Mouse (Mus musculus): ENCODE results near the gene Ccdc191. TPM values are rescaled to one million over a fixed set of nuclear protein-coding genes. Genes with fewer than 3 reads are reported as not detected.

Gene Ccdc191
- polyA plus RNA-seq, 1 experiment, result 1.5 TPM

DNA sequence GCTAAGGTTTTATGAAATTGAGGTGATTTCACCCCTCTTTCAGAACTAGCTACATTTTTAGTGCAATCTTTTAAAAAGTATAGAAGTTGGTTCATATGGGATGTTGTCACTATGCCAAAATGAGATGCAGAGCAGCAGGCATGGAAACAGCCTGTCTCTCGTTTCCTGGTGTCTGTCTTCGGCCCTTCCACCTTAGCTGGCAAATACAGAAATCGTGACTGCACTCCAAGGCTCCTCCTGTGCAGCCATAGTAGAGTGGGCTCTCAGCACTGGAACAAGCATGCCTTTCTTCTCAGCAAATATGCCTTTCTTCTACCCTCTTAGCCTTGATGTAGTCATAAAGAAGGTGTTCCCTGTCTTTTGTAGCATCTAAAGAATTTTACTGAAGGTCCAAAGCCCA, 46.3 kb downstream of the Ccdc191 start:
- no peak overlapping the region for H3K4me2 ChIP-seq (ENCODE audit: low read depth)
- no peak overlapping the region for H3ac ChIP-seq (ENCODE audit: control insufficient read depth, insufficient read length)
- no peaks in the 10 kb centered on the region for H3K27me3 ChIP-seq (ENCODE audit: control insufficient read depth, insufficient read depth, insufficient read length)
- TF ChIP-seq MAX (IDR thresholded peaks at IDR 0.05; ENCODE audit: low read depth) (no peak), POLR2AphosphoS2 (IDR thresholded peaks at IDR 0.05; ENCODE audit: insufficient read length, low read depth) (no peak), TCF3 (IDR thresholded peaks at IDR 0.05; ENCODE audit: insufficient read length, low read depth) (no peak), USF1 (IDR thresholded peaks at IDR 0.05; ENCODE audit: low read depth) (no peak), POLR2A (IDR thresholded peaks at IDR 0.05; ENCODE audit: insufficient read length, low read depth) (no peak), MYOG (IDR thresholded peaks at IDR 0.05; ENCODE audit: control insufficient read depth in 1 of 3, insufficient read depth in 1 of 3, insufficient read length in 2 of 3, low read depth in 2 of 3) (no peak), TCF12 (IDR thresholded peaks at IDR 0.05; ENCODE audit: insufficient read depth, poor library complexity, severe bottlenecking) (no peak), SRF (IDR thresholded peaks at IDR 0.05; ENCODE audit: control insufficient read depth, insufficient read length, low read depth) (no peak), CEBPB (IDR thresholded peaks at IDR 0.05; ENCODE audit: insufficient read depth, poor library complexity, severe bottlenecking) (no peak), MYOD1 (IDR thresholded peaks at IDR 0.05; ENCODE audit: control insufficient read depth in 1 of 3, insufficient read length in 2 of 3, low read depth in 2 of 3) (no peak)
- no peak overlapping the region for H3K4me3 ChIP-seq
- H3K36me3 ChIP-seq (ENCODE audit: control insufficient read depth, insufficient read depth), result no peaks in the 10 kb centered on the region
- H3K79me2 ChIP-seq (ENCODE audit: control insufficient read depth, insufficient read depth), result no peaks in the 10 kb centered on the region

DNA sequence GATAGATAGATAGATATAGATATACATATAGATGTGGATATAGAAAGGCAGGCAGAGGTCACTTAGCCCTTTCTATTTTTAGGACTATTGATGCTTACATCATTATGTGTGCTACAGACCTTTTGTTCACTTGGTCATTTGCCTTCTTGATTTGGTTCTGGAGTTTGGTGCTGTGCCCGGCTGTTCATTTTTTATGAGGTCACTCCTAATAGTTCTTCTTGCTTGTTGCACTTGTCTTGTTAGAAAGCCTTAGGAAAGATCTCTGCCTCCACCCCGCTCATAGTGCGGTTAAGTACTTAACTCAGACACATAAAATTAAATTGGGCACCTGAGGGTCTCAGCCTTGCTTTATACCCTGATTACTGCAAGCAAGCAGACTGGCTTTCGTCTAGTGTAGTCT, 51.2 kb downstream of the Ccdc191 start:
- H3K4me2 ChIP-seq (ENCODE audit: low read depth), result no peak overlapping the region
- no peaks in the 10 kb centered on the region for H3K79me2 ChIP-seq (ENCODE audit: control insufficient read depth, insufficient read depth)
- H3ac ChIP-seq (ENCODE audit: control insufficient read depth, insufficient read length), result no peak overlapping the region
- no peaks in the 10 kb centered on the region for H3K36me3 ChIP-seq (ENCODE audit: control insufficient read depth, insufficient read depth)
- H3K27me3 ChIP-seq (ENCODE audit: control insufficient read depth, insufficient read depth, insufficient read length), result no peaks in the 10 kb centered on the region
- no peak for TF ChIP-seq MYOD1 (IDR thresholded peaks at IDR 0.05; ENCODE audit: control insufficient read depth in 1 of 3, insufficient read length in 2 of 3, low read depth in 2 of 3)
- no peak overlapping the region for H3K4me3 ChIP-seq

DNA sequence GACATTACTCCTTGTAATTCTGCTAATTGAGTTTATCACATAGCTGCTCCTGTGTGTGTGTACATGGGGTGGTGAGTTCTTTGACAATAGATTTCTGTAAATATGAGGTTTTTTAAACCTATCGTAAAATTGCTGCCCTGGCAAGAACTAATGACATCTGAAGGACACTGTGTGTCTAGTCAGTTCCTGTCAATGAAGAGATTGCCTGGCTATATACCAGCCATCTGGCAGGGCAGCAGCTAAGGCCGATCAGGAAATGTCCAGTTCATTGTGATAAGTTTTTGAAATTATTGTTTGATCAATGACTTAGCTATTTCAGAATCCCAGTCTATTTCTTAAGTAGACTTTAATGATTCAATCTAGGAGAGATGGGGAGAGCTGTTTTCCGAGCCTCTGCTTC, 55.8 kb downstream of the Ccdc191 start:
- Histone ChIP-seq H3K79me2 (ENCODE audit: control insufficient read depth, insufficient read depth) (no peaks in the 10 kb centered on the region), H3K27me3 (ENCODE audit: control insufficient read depth, insufficient read depth, insufficient read length) (no peaks in the 10 kb centered on the region), H3K36me3 (ENCODE audit: control insufficient read depth, insufficient read depth) (no peaks in the 10 kb centered on the region), H3K4me3 (no peak overlapping the region), H3K4me2 (ENCODE audit: low read depth) (no peak overlapping the region), H3ac (ENCODE audit: control insufficient read depth, insufficient read length) (no peak overlapping the region)
- TF ChIP-seq SRF (IDR thresholded peaks at IDR 0.05; ENCODE audit: control insufficient read depth, insufficient read length, low read depth) (no peak), MYOD1 (IDR thresholded peaks at IDR 0.05; ENCODE audit: control insufficient read depth in 1 of 3, insufficient read length in 2 of 3, low read depth in 2 of 3) (no peak), E2F4 (IDR thresholded peaks at IDR 0.05; ENCODE audit: insufficient read depth) (no peak), USF1 (IDR thresholded peaks at IDR 0.05; ENCODE audit: low read depth) (no peak), MYOG (IDR thresholded peaks at IDR 0.05; ENCODE audit: control insufficient read depth in 1 of 3, insufficient read depth in 1 of 3, insufficient read length in 2 of 3, low read depth in 2 of 3) (no peak), CEBPB (IDR thresholded peaks at IDR 0.05; ENCODE audit: insufficient read depth, poor library complexity, severe bottlenecking) (no peak), TCF12 (IDR thresholded peaks at IDR 0.05; ENCODE audit: insufficient read depth, poor library complexity, severe bottlenecking) (no peak), MAX (IDR thresholded peaks at IDR 0.05; ENCODE audit: low read depth) (no peak), POLR2A (IDR thresholded peaks at IDR 0.05; ENCODE audit: insufficient read length, low read depth) (no peak), REST (IDR thresholded peaks at IDR 0.05; ENCODE audit: insufficient read depth, insufficient read length) (no peak), TCF3 (IDR thresholded peaks at IDR 0.05; ENCODE audit: insufficient read length, low read depth) (no peak), POLR2AphosphoS2 (IDR thresholded peaks at IDR 0.05; ENCODE audit: insufficient read length, low read depth) (no peak)

DNA sequence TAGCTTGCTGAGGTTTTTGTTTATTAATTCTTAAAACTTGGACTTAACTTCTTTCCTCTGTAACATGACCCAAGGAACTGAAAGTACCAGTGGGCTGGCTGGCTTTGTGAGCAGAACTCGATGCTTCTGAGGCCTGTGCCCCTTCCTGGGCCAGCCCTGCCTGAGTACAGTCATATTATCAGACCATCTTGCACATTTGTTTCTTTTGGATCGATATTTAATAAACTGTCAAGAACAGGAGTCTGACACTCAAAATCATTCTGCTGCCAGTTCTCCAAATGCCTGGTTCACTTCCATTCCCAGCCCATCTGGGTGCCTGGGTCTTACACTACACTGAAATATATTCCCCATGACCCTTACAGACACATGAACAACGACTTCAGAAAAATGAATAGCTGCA, 56.3 kb downstream of the Ccdc191 start:
- TF ChIP-seq TCF12 (IDR thresholded peaks at IDR 0.05; ENCODE audit: insufficient read depth, poor library complexity, severe bottlenecking) (no peak), TCF3 (IDR thresholded peaks at IDR 0.05; ENCODE audit: insufficient read length, low read depth) (no peak), E2F4 (IDR thresholded peaks at IDR 0.05; ENCODE audit: insufficient read depth) (no peak), REST (IDR thresholded peaks at IDR 0.05; ENCODE audit: insufficient read depth, insufficient read length) (no peak), POLR2A (IDR thresholded peaks at IDR 0.05; ENCODE audit: insufficient read length, low read depth) (no peak), MYOG (IDR thresholded peaks at IDR 0.05; ENCODE audit: control insufficient read depth in 1 of 3, insufficient read depth in 1 of 3, insufficient read length in 2 of 3, low read depth in 2 of 3) (no peak), MYOD1 (IDR thresholded peaks at IDR 0.05; ENCODE audit: control insufficient read depth in 1 of 3, insufficient read length in 2 of 3, low read depth in 2 of 3) (no peak), CEBPB (IDR thresholded peaks at IDR 0.05; ENCODE audit: insufficient read depth, poor library complexity, severe bottlenecking) (no peak), POLR2AphosphoS2 (IDR thresholded peaks at IDR 0.05; ENCODE audit: insufficient read length, low read depth) (no peak), SRF (IDR thresholded peaks at IDR 0.05; ENCODE audit: control insufficient read depth, insufficient read length, low read depth) (no peak), MAX (IDR thresholded peaks at IDR 0.05; ENCODE audit: low read depth) (no peak), USF1 (IDR thresholded peaks at IDR 0.05; ENCODE audit: low read depth) (no peak)
- no peak overlapping the region for H3K4me2 ChIP-seq (ENCODE audit: low read depth)
- no peaks in the 10 kb centered on the region for H3K36me3 ChIP-seq (ENCODE audit: control insufficient read depth, insufficient read depth)
- no peak overlapping the region for H3ac ChIP-seq (ENCODE audit: control insufficient read depth, insufficient read length)
- no peaks in the 10 kb centered on the region for H3K27me3 ChIP-seq (ENCODE audit: control insufficient read depth, insufficient read depth, insufficient read length)
- no peaks in the 10 kb centered on the region for H3K79me2 ChIP-seq (ENCODE audit: control insufficient read depth, insufficient read depth)
- no peak overlapping the region for H3K4me3 ChIP-seq

DNA sequence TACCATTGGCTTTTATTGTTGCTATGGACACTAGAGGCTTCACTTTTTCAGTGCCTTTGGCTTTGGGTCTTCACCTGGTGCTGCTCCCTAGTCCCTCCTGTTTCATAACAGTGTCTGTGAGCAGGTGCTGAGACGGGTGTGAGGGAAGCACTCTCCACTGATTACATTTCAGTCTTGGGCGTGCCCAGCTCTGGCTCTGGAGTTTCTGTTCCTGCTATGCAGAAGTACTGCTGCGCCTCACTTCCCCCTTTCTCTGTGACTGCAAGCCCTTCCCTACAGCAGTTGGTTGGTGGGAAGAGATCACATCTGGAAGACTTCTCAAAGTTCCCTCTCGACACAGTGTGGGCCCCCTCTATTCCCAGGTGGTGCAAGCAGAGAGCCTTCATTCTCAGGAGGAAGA, 62.0 kb downstream of the Ccdc191 start:
- no peaks in the 10 kb centered on the region for H3K36me3 ChIP-seq (ENCODE audit: control insufficient read depth, insufficient read depth)
- no peaks in the 10 kb centered on the region for H3K79me2 ChIP-seq (ENCODE audit: control insufficient read depth, insufficient read depth)
- no peaks in the 10 kb centered on the region for H3K27me3 ChIP-seq (ENCODE audit: control insufficient read depth, insufficient read depth, insufficient read length)
- H3K4me2 ChIP-seq (ENCODE audit: low read depth), result no peak overlapping the region
- H3K4me3 ChIP-seq, result no peak overlapping the region
- H3ac ChIP-seq (ENCODE audit: control insufficient read depth, insufficient read length), result no peak overlapping the region
- no peak for TF ChIP-seq MYOD1 (IDR thresholded peaks at IDR 0.05; ENCODE audit: control insufficient read depth in 1 of 3, insufficient read length in 2 of 3, low read depth in 2 of 3)
- TF ChIP-seq TCF12 (IDR thresholded peaks at IDR 0.05; ENCODE audit: insufficient read depth, poor library complexity, severe bottlenecking), result no peak
- no peak for TF ChIP-seq MYOG (IDR thresholded peaks at IDR 0.05; ENCODE audit: control insufficient read depth in 1 of 3, insufficient read depth in 1 of 3, insufficient read length in 2 of 3, low read depth in 2 of 3)
- no peak for TF ChIP-seq POLR2AphosphoS2 (IDR thresholded peaks at IDR 0.05; ENCODE audit: insufficient read length, low read depth)
- TF ChIP-seq USF1 (IDR thresholded peaks at IDR 0.05; ENCODE audit: low read depth), result no peak
- no peak for TF ChIP-seq CEBPB (IDR thresholded peaks at IDR 0.05; ENCODE audit: insufficient read depth, poor library complexity, severe bottlenecking)
- no peak for TF ChIP-seq MAX (IDR thresholded peaks at IDR 0.05; ENCODE audit: low read depth)
- no peak for TF ChIP-seq E2F4 (IDR thresholded peaks at IDR 0.05; ENCODE audit: insufficient read depth)
